Mouse (Mus musculus): ENCODE results near the gene Fam178b.

- TF ChIP-seq POLR2A (IDR thresholded peaks at IDR 0.05; ENCODE audit: insufficient read depth, low read length), result no peak
- no peak for TF ChIP-seq CTCF (IDR thresholded peaks at IDR 0.05; ENCODE audit: low read depth, low read length)
- TF ChIP-seq EP300 (IDR thresholded peaks at IDR 0.05; ENCODE audit: insufficient read depth, low read depth, low read length), result no peak
Observed at GRCm38 (mm10) chr1:36635826-36636485, 47.0 kb downstream of the Fam178b start.
